Mouse (Mus musculus) adrenal gland, postnatal 10 days (tissue): ENCODE results near the gene Uggt2. TPM values are rescaled to one million over a fixed set of nuclear protein-coding genes. Genes with fewer than 3 reads are reported as not detected.

Experiments
- total RNA-seq, 2 experiments: library from RNA; stranded (reverse); gene quantifications; 2 replicates each; pipeline ENCODE4 v1.2.3; 2021

Uggt2 gene
- total RNA-seq, 2 experiments from 2014 or later: 9.7 to 11.6 TPM

Other genes starting within 250 kb of the Uggt2 start
- gene Dzip1, start 174.0 kb downstream of the Uggt2 start, total RNA-seq: 10 to 100 TPM; 12.3 to 15.7 TPM
- gene Dnajc3, start 161.5 kb downstream of the Uggt2 start, total RNA-seq: 10 to 100 TPM; 42.4 to 50.9 TPM
- 1 to 10 TPM; 1.4 to 1.6 TPM for gene Hs6st3, start 38.9 kb upstream of the Uggt2 start, total RNA-seq